Mouse (Mus musculus) granulocyte monocyte progenitor cell, adult 5-6 weeks (primary cell): ENCODE measurements at regions not wholly inside any gene's neighbourhood (a gene's known extent, or its start where the extent isn't known, plus 50 kb on each side); places are given as distances from the start of the nearest gene placed in this dataset.
A peak's percentile ranks its signal among the peaks of the same experiment; 100 is the strongest.
"Not testable (repeated sequence)": the region's sequence is repeated elsewhere in the genome, so short reads cannot be mapped to it uniquely, and the experiment has no call there.

Experiments used
- ATAC-seq: replicated peaks from 2 replicates; pipeline ENCODE4 v1.8.0; 2016; ENCODE audit warnings: mild to moderate bottlenecking, moderate TSS enrichment, inconsistent platforms; ENCODE audit not compliant: poor library complexity, severe bottlenecking

GRCm38 (mm10) chr4:10670846-10671428 is 203.4 kb upstream of the 2610301B20Rik start:
- no peak for ATAC-seq

- no peak for ATAC-seq
Observed at GRCm38 (mm10) chr4:10691086-10691485, 183.2 kb upstream of the 2610301B20Rik start.

GRCm38 (mm10) chr4:10692860-10693259 is 181.4 kb upstream of the 2610301B20Rik start:
- no peak for ATAC-seq

GRCm38 (mm10) chr4:10693446-10694105 is 180.7 kb upstream of the 2610301B20Rik start:
- ATAC-seq, result no peak

- not testable (repeated sequence) for ATAC-seq
Observed at GRCm38 (mm10) chr4:10694106-10694748, 180.1 kb upstream of the 2610301B20Rik start.

- ATAC-seq, result no peak
Observed at GRCm38 (mm10) chr4:10697225-10697836, 177.0 kb upstream of the 2610301B20Rik start.

GRCm38 (mm10) chr4:10698637-10699036 is 175.7 kb upstream of the 2610301B20Rik start:
- ATAC-seq, result no peak

- no peak for ATAC-seq
Observed at GRCm38 (mm10) chr4:10701479-10701878, 172.8 kb upstream of the 2610301B20Rik start.

GRCm38 (mm10) chr4:10703212-10703611 is 171.1 kb upstream of the 2610301B20Rik start:
- no peak for ATAC-seq

GRCm38 (mm10) chr4:10707016-10707657 is 167.2 kb upstream of the 2610301B20Rik start:
- ATAC-seq, result no peak

GRCm38 (mm10) chr4:10707658-10708056 is 166.6 kb upstream of the 2610301B20Rik start:
- ATAC-seq, result no peak

GRCm38 (mm10) chr4:10711939-10712533 is 162.3 kb upstream of the 2610301B20Rik start:
- ATAC-seq, result no peak

GRCm38 (mm10) chr4:10723341-10723740 is 151.0 kb upstream of the 2610301B20Rik start:
- ATAC-seq, result no peak

GRCm38 (mm10) chr4:10727894-10728293 is 146.4 kb upstream of the 2610301B20Rik start:
- no peak for ATAC-seq

- ATAC-seq, result peak; percentile 46
Observed at GRCm38 (mm10) chr4:10745207-10745606, 129.1 kb upstream of the 2610301B20Rik start.

- ATAC-seq, result no peak
Observed at GRCm38 (mm10) chr4:10748816-10749215, 125.5 kb upstream of the 2610301B20Rik start.

GRCm38 (mm10) chr4:10750377-10751062 is 123.8 kb upstream of the 2610301B20Rik start:
- ATAC-seq, result not testable (repeated sequence)

GRCm38 (mm10) chr4:10753176-10753575 is 121.1 kb upstream of the 2610301B20Rik start:
- ATAC-seq, result no peak

GRCm38 (mm10) chr4:10759491-10759890 is 114.8 kb upstream of the 2610301B20Rik start:
- no peak for ATAC-seq

- no peak for ATAC-seq
Observed at GRCm38 (mm10) chr4:10767676-10768075, 106.6 kb upstream of the 2610301B20Rik start.
